Mouse (Mus musculus) thymus, postnatal 0 days (tissue): Measurements from ENCODE around the gene Acox2. TPM values are rescaled to one million over a fixed set of nuclear protein-coding genes. Genes with fewer than 3 reads are reported as not detected.
"Not testable (repeated sequence)": the region's sequence is repeated elsewhere in the genome, so short reads cannot be mapped to it uniquely, and the experiment has no call there.

Experiments
- DNase-seq: peaks from one replicate; pipeline ENCODE4 v3.0.0-alpha.2; 2015; ENCODE audit warnings: low spot score
- polyA plus RNA-seq: library from polyadenylated mRNA; unstranded; fragments of >200 nt; fragmentation: Nextera tagmentation; extraction: Ambion mirVana; gene quantifications from 2 replicates; pipeline ENCODE4 v1.2.1, GENCODE M21; 2015

The Acox2 gene
- 0.71 and 0.75 TPM in 2 replicates for polyA plus RNA-seq

GRCm38 (mm10) chr14:8259166-8259565, at the start of gene Acox2:
Gene Acox2, minus strand, starts transcription at chr14:8259353.
- DNase-seq = no peak

- DNase-seq = no peak
These were observed 49.5 kb upstream of the Acox2 start for GRCm38 (mm10) chr14:8308650-8309049.

GRCm38 (mm10) chr14:8306884-8307283, 47.7 kb upstream of the Acox2 start:
- no peak for DNase-seq

- DNase-seq = no peak
These were observed 45.9 kb upstream of the Acox2 start for GRCm38 (mm10) chr14:8305014-8305413.

- DNase-seq = no peak
These were observed 44.9 kb upstream of the Acox2 start for GRCm38 (mm10) chr14:8304082-8304481.

GRCm38 (mm10) chr14:8302687-8303086, 43.5 kb upstream of the Acox2 start:
- DNase-seq = no peak

GRCm38 (mm10) chr14:8300281-8300680, 41.1 kb upstream of the Acox2 start:
- peak; percentile 50 for DNase-seq

GRCm38 (mm10) chr14:8297889-8298293, 38.7 kb upstream of the Acox2 start:
- no peak for DNase-seq

- DNase-seq = no peak
These were observed 35.1 kb upstream of the Acox2 start for GRCm38 (mm10) chr14:8294257-8294656.

- peak; percentile 9 for DNase-seq
These were observed 27.4 kb upstream of the Acox2 start for GRCm38 (mm10) chr14:8286595-8286994.

- no peak for DNase-seq
These were observed 24.6 kb upstream of the Acox2 start for GRCm38 (mm10) chr14:8283784-8284183.

- DNase-seq = not testable (repeated sequence)
These were observed 12.1 kb upstream of the Acox2 start for GRCm38 (mm10) chr14:8271281-8271680.

GRCm38 (mm10) chr14:8264378-8264777, 5.2 kb upstream of the Acox2 start:
- no peak for DNase-seq

GRCm38 (mm10) chr14:8262242-8262641, 3.1 kb upstream of the Acox2 start:
- no peak for DNase-seq

GRCm38 (mm10) chr14:8260214-8260613, 1.1 kb upstream of the Acox2 start:
- no peak for DNase-seq

- no peak for DNase-seq
These were observed 401 bp downstream of the Acox2 start for GRCm38 (mm10) chr14:8258752-8259151.

- no peak for DNase-seq
These were observed 872 bp downstream of the Acox2 start for GRCm38 (mm10) chr14:8258335-8258627.

- DNase-seq = no peak
These were observed 1.4 kb downstream of the Acox2 start for GRCm38 (mm10) chr14:8257521-8258334.

GRCm38 (mm10) chr14:8256881-8257280, 2.3 kb downstream of the Acox2 start:
- DNase-seq = no peak

GRCm38 (mm10) chr14:8256072-8256471, 3.1 kb downstream of the Acox2 start:
- DNase-seq = no peak

- peak; percentile 78 for DNase-seq
These were observed 4.0 kb downstream of the Acox2 start for GRCm38 (mm10) chr14:8255076-8255729.

GRCm38 (mm10) chr14:8251330-8251885, 7.7 kb downstream of the Acox2 start:
- DNase-seq = no peak
